Mouse (Mus musculus) ES-E14 (cell line): ENCODE results near the gene Ttc41.
"Not testable (repeated sequence)": the region's sequence is repeated elsewhere in the genome, so short reads cannot be mapped to it uniquely, and the experiment has no call there.

Source experiments
- CHD2 ChIP-seq: IDR thresholded peaks from 2 replicates; pipeline ENCODE4 v1.6.1; 2014; ENCODE audit warnings: mild to moderate bottlenecking, low read depth, low read length, inconsistent platforms
- HCFC1 ChIP-seq: IDR thresholded peaks from 2 replicates; pipeline ENCODE4 v1.6.1; 2012; ENCODE audit warnings: low read length, inconsistent platforms, borderline replicate concordance; ENCODE audit not compliant: insufficient read depth
- MAFK ChIP-seq: IDR thresholded peaks from 2 replicates; pipeline ENCODE4 v1.6.1; 2014; ENCODE audit warnings: mild to moderate bottlenecking, low read depth, low read length, inconsistent platforms; ENCODE audit not compliant: insufficient read depth
- ZC3H11A ChIP-seq: IDR thresholded peaks from 2 replicates; pipeline ENCODE4 v1.6.1; 2012; ENCODE audit warnings: low read depth, mild to moderate bottlenecking, inconsistent platforms, low read length, borderline replicate concordance
- ZNF384 ChIP-seq: IDR thresholded peaks from 2 replicates; pipeline ENCODE4 v1.6.1; 2012; ENCODE audit warnings: low read depth, low read length, inconsistent platforms

DNA sequence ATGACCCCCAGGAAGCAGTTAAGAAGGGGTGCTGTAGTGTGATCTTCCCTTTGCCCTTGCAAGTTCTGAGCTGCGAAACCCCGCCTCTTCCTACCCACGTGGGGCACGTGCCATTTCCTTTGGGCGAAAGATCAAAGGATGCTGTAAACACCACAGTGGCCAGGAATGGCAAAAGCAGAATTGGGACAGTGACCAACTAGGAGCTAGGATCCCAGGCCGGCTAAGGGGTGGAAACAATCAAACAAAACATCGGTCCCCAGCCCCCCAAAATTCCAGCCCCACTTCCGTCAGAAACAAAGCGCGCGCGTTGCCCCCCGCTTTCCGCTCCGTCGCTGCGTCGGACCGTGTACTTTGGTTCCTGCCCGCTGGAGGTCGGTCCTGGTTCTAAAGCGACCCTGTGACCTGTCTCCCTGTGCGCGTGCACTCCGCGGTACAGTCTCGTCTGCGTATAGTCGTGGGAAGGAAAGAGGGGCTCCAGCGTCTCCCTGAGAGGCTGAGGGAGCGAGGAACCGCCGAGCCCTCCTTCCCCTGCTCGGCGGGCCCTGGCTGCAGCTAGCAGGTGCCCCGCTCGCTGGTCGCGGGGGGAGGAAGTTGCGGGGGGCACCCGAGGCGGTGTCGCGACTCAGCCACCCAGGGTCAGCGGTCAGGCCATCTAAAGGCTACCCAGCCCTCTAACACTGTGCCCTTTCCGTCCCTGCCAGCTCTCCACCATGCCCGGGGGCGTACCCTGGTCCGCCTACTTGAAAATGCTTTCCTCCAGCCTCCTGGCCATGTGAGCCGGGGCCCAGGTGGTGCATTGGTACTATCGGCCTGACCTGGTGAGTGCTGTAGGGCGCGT is 20.2 kb upstream of the Ttc41 start:
- TF ChIP-seq MAFK, CHD2, ZNF384, ZC3H11A: not testable (repeated sequence)
- peak; percentile 76; the same call in 1 of the 2 replicates for TF ChIP-seq HCFC1
